Mouse (Mus musculus) liver, embryonic 14.5 days (tissue): ENCODE measurements around the gene Sult5a1. TPM values are rescaled to one million over a fixed set of nuclear protein-coding genes. Genes with fewer than 3 reads are reported as not detected.

Experiments
- ATAC-seq: fragments of 200-750 bp; cut with Nextera tagmentation; 2 replicates; pipeline ENCODE4 v1.8.0; 2017; ENCODE audit warnings: moderate number of reproducible peaks, mild to moderate bottlenecking, moderate library complexity; ENCODE audit not compliant: insufficient read depth
- DNase-seq, 3 experiments: peaks; one replicate each; pipeline ENCODE4 v3.0.0-alpha.2; 2012 to 2013; ENCODE audit warnings: low read depth in 3 of 3, low spot score in 3 of 3
- H3K27ac ChIP-seq: fragments of 300-500 bp; sonication (generic); 2 replicates; pipeline ENCODE4 v1.5.1; 2014; ENCODE audit warnings: moderate library complexity, mild to moderate bottlenecking, control low read depth, inconsistent platforms
- H3K27me3 ChIP-seq: fragments of 300-500 bp; sonication (generic); 2 replicates; pipeline ENCODE4 v1.6.1; 2014; ENCODE audit warnings: mild to moderate bottlenecking, low read length, moderate library complexity; ENCODE audit not compliant: control insufficient read depth, insufficient read depth
- H3K36me3 ChIP-seq: fragments of 300-500 bp; sonication (generic); replicated peaks from 2 replicates; pipeline ENCODE4 v1.6.1; 2014; ENCODE audit warnings: low read depth; ENCODE audit not compliant: control insufficient read depth, insufficient read depth
- H3K4me1 ChIP-seq, 2 experiments: fragments of 200-500 bp in 1 of 2; fragments of 300-500 bp in 1 of 2; sonication (generic) in 1 of 2; replicated peaks; 2 replicates each; pipeline ENCODE4 v1.6.1; 2012 to 2014; ENCODE audit warnings: antibody characterized with exemption in 1 of 2, inconsistent platforms in 1 of 2, low read length in 1 of 2; ENCODE audit not compliant: control insufficient read depth in 2 of 2, insufficient read depth in 2 of 2
- H3K4me2 ChIP-seq: fragments of 300-500 bp; sonication (generic); 2 replicates; pipeline ENCODE4 v1.6.1; 2014; ENCODE audit warnings: low read depth, mild to moderate bottlenecking, control low read depth, moderate library complexity
- H3K4me3 ChIP-seq, 2 experiments: fragments of 200-500 bp in 1 of 2; fragments of 300-500 bp in 1 of 2; sonication (generic) in 1 of 2; 2 replicates each; pipeline ENCODE4 v1.5.1; 2012 to 2014; ENCODE audit warnings: low read depth in 2 of 2, low read length in 2 of 2, mild to moderate bottlenecking in 2 of 2, control low read depth in 1 of 2, inconsistent platforms in 1 of 2, moderate library complexity in 1 of 2; ENCODE audit not compliant: insufficient read depth in 1 of 2
- H3K9ac ChIP-seq: fragments of 300-500 bp; sonication (generic); replicated peaks from 2 replicates; pipeline ENCODE4 v1.6.1; 2014; ENCODE audit warnings: mild to moderate bottlenecking, control low read depth, moderate library complexity
- H3K9me3 ChIP-seq: fragments of 300-500 bp; sonication (generic); 2 replicates; pipeline ENCODE4 v1.6.1; 2016; ENCODE audit warnings: low read length, mixed read lengths; ENCODE audit not compliant: control insufficient read depth
- CTCF ChIP-seq: IDR thresholded peaks from 2 replicates; pipeline ENCODE4 v1.5.1; 2016; ENCODE audit warnings: antibody characterized with exemption, low read depth, control low read depth
- EP300 ChIP-seq: IDR thresholded peaks from 2 replicates; pipeline ENCODE4 v1.6.1; 2016; ENCODE audit warnings: antibody characterized with exemption, low read depth
- WGBS: fragments of 180-500 bp; shearing (Covaris S2); extraction: QIAGEN DNeasy Blood & Tissue Kit; methylation state at CpG from one replicate; pipeline ENCODE4 v1.1.7; 2014; ENCODE audit not compliant: insufficient replicate concordance; 5-methylcytosine and 5-hydroxymethylcytosine counted together
- polyA plus RNA-seq, 2 experiments: library from polyadenylated mRNA; depleted of rRNA in 1 of 2; stranded (reverse) in 1 of 2; unstranded in 1 of 2; fragments of >200 nt; fragmentation: Nextera tagmentation in 1 of 2; extraction: Ambion mirVana in 1 of 2; gene quantifications; 2 replicates each; pipeline versions ENCODE4 v1.2.1 to v1.2.3; 2012 to 2014

Gene Sult5a1
- polyA plus RNA-seq, 2 experiments: 0.69 to 0.75 TPM

DNA sequence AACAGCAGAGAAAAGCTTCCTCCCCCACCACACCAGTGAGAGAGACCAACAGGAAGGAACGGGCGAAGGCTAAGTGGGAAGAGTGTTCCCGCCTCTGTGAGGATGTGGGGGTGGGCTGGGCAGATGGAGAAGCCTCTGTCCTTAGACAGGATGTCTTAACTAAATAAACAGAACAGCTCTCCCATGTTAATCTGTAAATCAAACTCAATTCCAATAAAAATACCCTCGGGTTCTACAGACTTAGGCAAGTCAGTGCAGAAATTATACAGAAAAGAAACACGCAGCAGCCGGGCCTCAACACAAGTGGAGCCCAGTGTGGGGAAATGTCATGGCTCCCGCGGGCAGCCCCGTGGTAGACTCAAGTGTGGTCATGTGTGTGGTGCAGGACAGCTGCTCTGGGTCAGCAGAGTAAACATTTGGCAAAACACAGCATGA, 7.4 kb downstream of the Sult5a1 start:
- Histone ChIP-seq H3K4me3 (no peak overlapping the region), H3K27ac (no peak overlapping the region), H3K36me3 (no peaks in the 10 kb centered on the region), H3K9me3 (no peaks in the 10 kb centered on the region), H3K9ac (no peak overlapping the region), H3K4me1 (peaks cover 7% of the 10 kb centered on the region in 2 experiments), H3K4me2 (no peak overlapping the region), H3K27me3 (peaks cover 2% of the 10 kb centered on the region; the same call in 1 of the 2 replicates)
- 32% methylated on average over 9 of the region's 9 CpGs for WGBS
- no peak for DNase-seq
- TF ChIP-seq CTCF (no peak), EP300 (no peak)
- no peak for ATAC-seq

DNA sequence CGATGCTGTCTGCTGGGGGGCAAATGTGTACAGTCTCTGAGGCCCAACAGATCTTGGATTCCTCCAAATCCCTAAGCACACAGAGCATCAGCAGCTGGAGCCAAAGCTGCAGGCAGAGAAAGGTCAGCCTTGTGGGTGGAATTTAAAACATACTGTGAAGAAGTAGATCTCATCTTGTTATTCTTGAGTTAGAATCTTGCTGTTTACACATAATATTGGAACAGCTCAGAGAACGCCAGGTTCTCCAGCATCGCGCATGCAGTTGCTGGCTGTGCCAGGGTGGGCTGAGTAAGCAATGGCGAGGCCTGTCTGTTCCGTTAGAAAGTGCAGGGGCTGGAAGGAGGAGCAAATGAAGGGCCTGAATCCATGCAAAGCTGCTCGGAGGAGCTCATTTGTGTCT, 11.7 kb downstream of the Sult5a1 start:
- ATAC-seq (no peak), DNase-seq (no peak)
- Histone ChIP-seq H3K4me3 (no peak overlapping the region), H3K36me3 (no peaks in the 10 kb centered on the region), H3K9ac (no peak overlapping the region), H3K9me3 (no peaks in the 10 kb centered on the region), H3K4me2 (no peak overlapping the region), H3K27ac (no peak overlapping the region), H3K27me3 (no peaks in the 10 kb centered on the region; the same call in 1 of the 2 replicates), H3K4me1 (no peaks in the 10 kb centered on the region)
- TF ChIP-seq CTCF (no peak), EP300 (no peak)
- 76% methylated on average over 7 of the region's 7 CpGs for WGBS

DNA sequence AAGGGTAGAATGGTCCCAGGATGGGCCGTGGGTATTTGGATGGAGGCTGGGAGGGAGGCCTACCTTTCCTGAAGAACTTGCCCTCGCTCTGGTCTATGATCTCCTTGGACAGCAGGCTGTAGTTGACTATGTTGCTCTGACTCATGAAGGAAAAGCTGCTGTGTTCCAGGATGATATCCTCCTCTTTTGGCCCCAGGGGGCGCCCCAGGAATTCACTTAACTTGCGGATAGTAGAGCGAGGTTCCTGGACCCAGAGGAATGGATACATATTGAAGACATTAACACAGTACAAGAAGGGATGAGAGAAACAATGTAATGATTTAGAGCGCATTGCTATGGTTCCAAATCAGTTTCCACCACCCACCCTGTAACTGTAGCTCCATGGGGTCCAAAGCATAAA, 12.8 kb downstream of the Sult5a1 start:
- Histone ChIP-seq H3K27ac (no peak overlapping the region), H3K4me1 (0 out of 4 replicates have a peak, but pooled peaks cover 0 to 2% of the 10 kb centered on the region in 2 experiments), H3K36me3 (no peaks in the 10 kb centered on the region), H3K9ac (no peak overlapping the region), H3K4me3 (no peak overlapping the region), H3K4me2 (no peak overlapping the region), H3K27me3 (no peaks in the 10 kb centered on the region; the same call in 1 of the 2 replicates), H3K9me3 (no peaks in the 10 kb centered on the region)
- no peak for ATAC-seq
- peak in 2 of 3 experiments; percentile 18 to 32 for DNase-seq
- WGBS: 45% methylated on average over 6 of the region's 6 CpGs
- TF ChIP-seq CTCF: peak; percentile 62
- no peak for TF ChIP-seq EP300

DNA sequence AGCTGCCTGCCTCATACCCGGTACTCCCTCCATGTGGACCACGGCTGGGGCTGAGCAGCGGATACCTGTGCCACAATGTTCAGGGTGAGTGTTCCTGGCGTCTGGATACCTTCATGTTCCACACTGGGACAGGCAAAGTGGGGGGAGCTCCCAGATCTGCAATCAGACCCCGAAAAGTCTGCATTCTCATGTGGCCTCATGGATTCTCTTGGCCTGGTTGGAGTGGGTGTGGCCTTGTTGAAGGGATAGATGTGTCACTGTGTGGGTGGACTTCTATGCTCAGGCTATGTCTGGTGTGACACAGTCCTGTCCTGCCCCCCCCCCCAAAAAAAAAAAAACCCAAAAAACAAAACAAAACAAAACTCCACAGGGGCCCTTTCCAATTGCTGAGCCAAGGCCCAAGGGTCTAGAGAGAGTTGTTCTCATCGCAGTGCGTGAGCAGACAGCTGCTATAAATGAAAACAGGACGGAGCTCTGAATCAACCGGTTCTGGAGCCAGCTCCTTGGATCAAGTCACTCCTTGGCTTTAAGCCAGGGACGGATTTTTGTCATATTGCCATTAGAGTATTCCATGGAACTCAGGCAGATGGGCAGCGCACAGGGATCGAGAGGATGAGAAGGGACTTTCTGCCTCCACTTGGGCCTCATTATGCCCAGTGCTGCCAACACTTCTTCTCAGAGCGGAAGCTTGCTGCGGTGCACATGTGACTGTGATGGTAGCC, 16.2 kb downstream of the Sult5a1 start:
- DNase-seq (no peak), ATAC-seq (no peak)
- no peaks in the 10 kb centered on the region for H3K9me3 ChIP-seq
- H3K4me3 ChIP-seq: no peak overlapping the region
- no peak for TF ChIP-seq EP300
- TF ChIP-seq CTCF: no peak
- no peak overlapping the region for H3K9ac ChIP-seq
- no peaks in the 10 kb centered on the region for H3K27me3 ChIP-seq
- 0 out of 4 replicates have a peak, but pooled peaks cover 0 to 2% of the 10 kb centered on the region in 2 experiments for H3K4me1 ChIP-seq
- no peak overlapping the region for H3K4me2 ChIP-seq
- no peak overlapping the region for H3K27ac ChIP-seq
- no peaks in the 10 kb centered on the region for H3K36me3 ChIP-seq
- 76% methylated on average over 14 of the region's 14 CpGs for WGBS

DNA sequence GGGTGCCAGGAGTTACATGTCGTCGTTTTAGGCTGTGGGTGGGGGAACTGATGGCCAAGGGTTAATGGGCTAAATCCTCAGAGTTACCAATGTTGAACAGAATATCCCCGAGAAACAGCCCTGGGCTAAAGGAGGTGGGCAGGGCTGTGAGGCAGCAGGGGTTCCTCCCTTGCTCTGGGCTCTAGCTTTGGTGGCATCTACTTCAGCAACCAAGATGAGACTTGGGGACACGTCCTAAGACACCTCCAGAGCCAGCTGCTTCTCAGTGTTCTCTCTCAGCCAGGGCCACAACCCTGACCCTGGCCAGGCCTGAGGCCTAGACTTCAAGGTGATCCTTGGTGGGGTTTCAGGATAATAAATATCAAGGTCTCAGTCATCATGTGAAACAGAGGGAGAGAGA, 19.4 kb downstream of the Sult5a1 start:
- Histone ChIP-seq H3K36me3 (no peaks in the 10 kb centered on the region), H3K4me3 (no peak overlapping the region), H3K4me1 (0 out of 4 replicates have a peak, but pooled peaks cover 0 to 2% of the 10 kb centered on the region in 2 experiments), H3K9ac (no peak overlapping the region), H3K27me3 (no peaks in the 10 kb centered on the region), H3K9me3 (no peaks in the 10 kb centered on the region), H3K4me2 (no peak overlapping the region), H3K27ac (no peak overlapping the region)
- TF ChIP-seq EP300: no peak
- WGBS: 53% methylated on average over 4 of the region's 4 CpGs
- DNase-seq (no peak), ATAC-seq (no peak)
